Mouse (Mus musculus): ENCODE data around the gene Cry2. TPM values are rescaled to one million over a fixed set of nuclear protein-coding genes. Genes with fewer than 3 reads are reported as not detected.

Cry2 gene
- polyA plus RNA-seq, 1 experiment from 2014 or later = 36.6 TPM

- Histone ChIP-seq H3K9me3 (ENCODE audit: low read length) (no peaks in the 10 kb centered on the region), H3K4me3 (ENCODE audit: low read depth, low read length) (no peak overlapping the region), H3K27ac (ENCODE audit: low read length) (no peak overlapping the region), H3K4me2 (replicated peaks; ENCODE audit: low read depth, low read length) (no peak overlapping the region), H3K9ac (replicated peaks; ENCODE audit: low read depth) (no peak overlapping the region), H3K36me3 (ENCODE audit: insufficient read depth, low read length) (no peaks in the 10 kb centered on the region), H3K4me1 (ENCODE audit: insufficient read depth, low read depth, low read length) (no peaks in the 10 kb centered on the region), H3K27me3 (replicated peaks; ENCODE audit: insufficient read depth, low read length) (no peaks in the 10 kb centered on the region)
- ATAC-seq (no peak), DNase-seq (ENCODE audit: low spot score) (no peak)
- WGBS = 75% methylated on average over 2 of the region's 2 CpGs
- TF ChIP-seq EP300 (IDR thresholded peaks at IDR 0.05) (no peak), CTCF (IDR thresholded peaks at IDR 0.05) (no peak)
These were observed 41.9 kb upstream of the Cry2 start for GRCm38 (mm10) chr2:92475711-92476110.

GRCm38 (mm10) chr2:92474920-92475319 lies 41.1 kb upstream of the Cry2 start:
- ATAC-seq = no peak

GRCm38 (mm10) chr2:92471886-92472670 lies 38.2 kb upstream of the Cry2 start:
- no peak for ATAC-seq

More at GRCm38 (mm10) chr2:92474920-92475319, 41.1 kb upstream of the Cry2 start:
- TF ChIP-seq CTCF (IDR thresholded peaks at IDR 0.05) (no peak), EP300 (IDR thresholded peaks at IDR 0.05) (no peak)
- H3K4me2 ChIP-seq (replicated peaks; ENCODE audit: low read depth, low read length) = no peak overlapping the region
- DNase-seq (ENCODE audit: low spot score) = no peak
- no peak overlapping the region for H3K27ac ChIP-seq (ENCODE audit: low read length)
- H3K4me3 ChIP-seq (ENCODE audit: low read depth, low read length) = no peak overlapping the region
- H3K27me3 ChIP-seq (replicated peaks; ENCODE audit: insufficient read depth, low read length) = no peaks in the 10 kb centered on the region
- 70% methylated on average over 3 of the region's 3 CpGs for WGBS
- H3K36me3 ChIP-seq (ENCODE audit: insufficient read depth, low read length) = no peaks in the 10 kb centered on the region
- H3K9me3 ChIP-seq (ENCODE audit: low read length) = no peaks in the 10 kb centered on the region
- H3K9ac ChIP-seq (replicated peaks; ENCODE audit: low read depth) = no peak overlapping the region
- no peaks in the 10 kb centered on the region for H3K4me1 ChIP-seq (ENCODE audit: insufficient read depth, low read depth, low read length)

GRCm38 (mm10) chr2:92464690-92465089 lies 30.8 kb upstream of the Cry2 start:
- no peak overlapping the region for H3K9ac ChIP-seq (replicated peaks; ENCODE audit: low read depth)
- ATAC-seq = peak; percentile 46
- 48% methylated on average over 3 of the region's 3 CpGs for WGBS

More at GRCm38 (mm10) chr2:92471886-92472670, 38.2 kb upstream of the Cry2 start:
- Histone ChIP-seq H3K4me3 (ENCODE audit: low read depth, low read length) (no peak overlapping the region), H3K27me3 (replicated peaks; ENCODE audit: insufficient read depth, low read length) (no peaks in the 10 kb centered on the region), H3K4me1 (ENCODE audit: insufficient read depth, low read depth, low read length) (no peaks in the 10 kb centered on the region), H3K9ac (replicated peaks; ENCODE audit: low read depth) (no peak overlapping the region), H3K36me3 (ENCODE audit: insufficient read depth, low read length) (no peaks in the 10 kb centered on the region), H3K4me2 (replicated peaks; ENCODE audit: low read depth, low read length) (no peak overlapping the region), H3K27ac (ENCODE audit: low read length) (no peak overlapping the region), H3K9me3 (ENCODE audit: low read length) (no peaks in the 10 kb centered on the region)
- TF ChIP-seq EP300 (IDR thresholded peaks at IDR 0.05) (no peak), CTCF (IDR thresholded peaks at IDR 0.05) (no peak)
- no peak for DNase-seq (ENCODE audit: low spot score)
- 79% methylated on average over 12 of the region's 12 CpGs for WGBS

GRCm38 (mm10) chr2:92461215-92461614 lies 27.4 kb upstream of the Cry2 start:
- 80% methylated on average over 1 of the region's 1 CpGs for WGBS
- Histone ChIP-seq H3K27ac (ENCODE audit: low read length) (no peak overlapping the region), H3K9me3 (ENCODE audit: low read length) (no peaks in the 10 kb centered on the region), H3K4me2 (replicated peaks; ENCODE audit: low read depth, low read length) (no peak overlapping the region), H3K4me3 (ENCODE audit: low read depth, low read length) (no peak overlapping the region), H3K36me3 (ENCODE audit: insufficient read depth, low read length) (no peaks in the 10 kb centered on the region), H3K27me3 (replicated peaks; ENCODE audit: insufficient read depth, low read length) (no peaks in the 10 kb centered on the region), H3K4me1 (ENCODE audit: insufficient read depth, low read depth, low read length) (peaks cover 12% of the 10 kb centered on the region), H3K9ac (replicated peaks; ENCODE audit: low read depth) (no peak overlapping the region)
- ATAC-seq (no peak), DNase-seq (ENCODE audit: low spot score) (no peak)
- TF ChIP-seq CTCF (IDR thresholded peaks at IDR 0.05) (no peak), EP300 (IDR thresholded peaks at IDR 0.05) (no peak)

More at GRCm38 (mm10) chr2:92464690-92465089, 30.8 kb upstream of the Cry2 start:
- no peak overlapping the region for H3K27ac ChIP-seq (ENCODE audit: low read length)
- H3K4me3 ChIP-seq (ENCODE audit: low read depth, low read length) = no peak overlapping the region
- no peaks in the 10 kb centered on the region for H3K9me3 ChIP-seq (ENCODE audit: low read length)
- peaks cover 9% of the 10 kb centered on the region; the same call in 1 of the 2 replicates for H3K4me1 ChIP-seq (ENCODE audit: insufficient read depth, low read depth, low read length)
- no peaks in the 10 kb centered on the region for H3K36me3 ChIP-seq (ENCODE audit: insufficient read depth, low read length)
- peak; percentile 49 for DNase-seq (ENCODE audit: low spot score)
- H3K4me2 ChIP-seq (replicated peaks; ENCODE audit: low read depth, low read length) = no peak overlapping the region
- TF ChIP-seq CTCF (IDR thresholded peaks at IDR 0.05) = no peak
- no peak for TF ChIP-seq EP300 (IDR thresholded peaks at IDR 0.05)
- H3K27me3 ChIP-seq (replicated peaks; ENCODE audit: insufficient read depth, low read length) = no peaks in the 10 kb centered on the region

- 1% methylated on average over 34 of the region's 34 CpGs for WGBS
- Histone ChIP-seq H3K4me1 (ENCODE audit: insufficient read depth, low read depth, low read length) (peaks cover 12% of the 10 kb centered on the region), H3K4me3 (ENCODE audit: low read depth, low read length) (peak within 1 kb of the TSS; percentile 47), H3K27me3 (replicated peaks; ENCODE audit: insufficient read depth, low read length) (no peaks in the 10 kb centered on the region), H3K36me3 (ENCODE audit: insufficient read depth, low read length) (no peaks in the 10 kb centered on the region), H3K9ac (replicated peaks; ENCODE audit: low read depth) (peak within 1 kb of the TSS; percentile 30), H3K4me2 (replicated peaks; ENCODE audit: low read depth, low read length) (peak within 1 kb of the TSS; percentile 85), H3K27ac (ENCODE audit: low read length) (peak within 1 kb of the TSS; percentile 33), H3K9me3 (ENCODE audit: low read length) (no peaks in the 10 kb centered on the region)
- ATAC-seq (peak; percentile 46), DNase-seq (ENCODE audit: low spot score) (peak; percentile 57)
- no peak for TF ChIP-seq CTCF (IDR thresholded peaks at IDR 0.05)
- TF ChIP-seq EP300 (IDR thresholded peaks at IDR 0.05) = no peak
These were observed 26.3 kb upstream of the Cry2 start, which contains the start of gene Slc35c1 for GRCm38 (mm10) chr2:92459921-92460707. TSS of gene Slc35c1 (minus strand) at chr2:92460538.

All from lung, postnatal 0 days (tissue).